Mouse (Mus musculus): ENCODE measurements around the gene Cpz. TPM values are rescaled to one million over a fixed set of nuclear protein-coding genes. Genes with fewer than 3 reads are reported as not detected.

Cpz gene
- polyA plus RNA-seq, 1 experiment from 2014 or later: 3.2 TPM

GRCm38 (mm10) chr5:35551855-35552837 lies 26.6 kb upstream of the Cpz start:
- WGBS: 50% methylated on average over 7 of the region's 7 CpGs
- no peak overlapping the region for H3K9ac ChIP-seq
- H3K9me3 ChIP-seq: no peaks in the 10 kb centered on the region
- H3K27ac ChIP-seq: no peak overlapping the region
- peaks cover 15% of the 10 kb centered on the region for H3K36me3 ChIP-seq
- H3K27me3 ChIP-seq (replicated peaks): no peaks in the 10 kb centered on the region
- no peaks in the 10 kb centered on the region for H3K4me1 ChIP-seq
- H3K4me2 ChIP-seq (replicated peaks): no peak overlapping the region
- ATAC-seq (ENCODE audit: low FRiP score, low read depth): no peak
- H3K4me3 ChIP-seq: no peak overlapping the region

GRCm38 (mm10) chr5:35546127-35546526 lies 20.6 kb upstream of the Cpz start:
- ATAC-seq (ENCODE audit: low FRiP score, low read depth): no peak
- H3K9ac ChIP-seq: no peak overlapping the region
- H3K4me2 ChIP-seq (replicated peaks): no peak overlapping the region
- no peaks in the 10 kb centered on the region for H3K4me1 ChIP-seq
- no peak overlapping the region for H3K27ac ChIP-seq
- H3K4me3 ChIP-seq: no peak overlapping the region
- no peaks in the 10 kb centered on the region for H3K36me3 ChIP-seq
- H3K9me3 ChIP-seq: no peaks in the 10 kb centered on the region
- no peaks in the 10 kb centered on the region for H3K27me3 ChIP-seq (replicated peaks)

- Histone ChIP-seq H3K9me3 (no peaks in the 10 kb centered on the region), H3K9ac (no peak overlapping the region), H3K27ac (no peak overlapping the region), H3K4me3 (no peak overlapping the region), H3K4me1 (no peaks in the 10 kb centered on the region), H3K27me3 (replicated peaks) (no peaks in the 10 kb centered on the region), H3K4me2 (replicated peaks) (no peak overlapping the region), H3K36me3 (no peaks in the 10 kb centered on the region)
- WGBS: 66% methylated on average over 4 of the region's 4 CpGs
- ATAC-seq (ENCODE audit: low FRiP score, low read depth): no peak
Observed at GRCm38 (mm10) chr5:35541059-35541790, 15.7 kb upstream of the Cpz start.

- no peaks in the 10 kb centered on the region for H3K36me3 ChIP-seq
- no peaks in the 10 kb centered on the region for H3K27me3 ChIP-seq (replicated peaks)
- no peaks in the 10 kb centered on the region for H3K4me1 ChIP-seq
- no peaks in the 10 kb centered on the region for H3K9me3 ChIP-seq
- H3K4me3 ChIP-seq: no peak overlapping the region
- 52% methylated on average over 5 of the region's 5 CpGs for WGBS
- ATAC-seq (ENCODE audit: low FRiP score, low read depth): no peak
- no peak overlapping the region for H3K9ac ChIP-seq
- H3K27ac ChIP-seq: no peak overlapping the region
- no peak overlapping the region for H3K4me2 ChIP-seq (replicated peaks)
Observed at GRCm38 (mm10) chr5:35540555-35540954, 15.1 kb upstream of the Cpz start.

- Histone ChIP-seq H3K27ac (no peak overlapping the region), H3K4me3 (no peak overlapping the region), H3K27me3 (replicated peaks) (no peaks in the 10 kb centered on the region), H3K36me3 (no peaks in the 10 kb centered on the region), H3K9ac (no peak overlapping the region), H3K4me2 (replicated peaks) (no peak overlapping the region), H3K4me1 (no peaks in the 10 kb centered on the region), H3K9me3 (no peaks in the 10 kb centered on the region)
- no peak for ATAC-seq (ENCODE audit: low FRiP score, low read depth)
- WGBS: 73% methylated on average over 4 of the region's 4 CpGs
Observed at GRCm38 (mm10) chr5:35539576-35539975, 14.1 kb upstream of the Cpz start.

GRCm38 (mm10) chr5:35538022-35538421 lies 12.5 kb upstream of the Cpz start:
- Histone ChIP-seq H3K36me3 (no peaks in the 10 kb centered on the region), H3K4me3 (no peak overlapping the region), H3K9me3 (no peaks in the 10 kb centered on the region), H3K4me1 (no peaks in the 10 kb centered on the region), H3K9ac (no peak overlapping the region), H3K27me3 (replicated peaks) (no peaks in the 10 kb centered on the region), H3K4me2 (replicated peaks) (no peak overlapping the region), H3K27ac (no peak overlapping the region)
- no peak for ATAC-seq (ENCODE audit: low FRiP score, low read depth)
- 88% methylated on average over 3 of the region's 3 CpGs for WGBS

- 67% methylated on average over 1 of the region's 1 CpGs for WGBS
- ATAC-seq (ENCODE audit: low FRiP score, low read depth): no peak
- H3K27ac ChIP-seq: no peak overlapping the region
Observed at GRCm38 (mm10) chr5:35537474-35537873, 12.0 kb upstream of the Cpz start.

GRCm38 (mm10) chr5:35536271-35536670 lies 10.8 kb upstream of the Cpz start:
- no peak for ATAC-seq (ENCODE audit: low FRiP score, low read depth)
- Histone ChIP-seq H3K4me1 (no peaks in the 10 kb centered on the region), H3K4me2 (replicated peaks) (no peak overlapping the region), H3K4me3 (no peak overlapping the region), H3K27ac (no peak overlapping the region), H3K36me3 (no peaks in the 10 kb centered on the region), H3K9me3 (no peaks in the 10 kb centered on the region), H3K9ac (no peak overlapping the region), H3K27me3 (replicated peaks) (no peaks in the 10 kb centered on the region)
- WGBS: 72% methylated on average over 3 of the region's 3 CpGs

More at GRCm38 (mm10) chr5:35537474-35537873, 12.0 kb upstream of the Cpz start:
- H3K4me3 ChIP-seq: no peak overlapping the region
- no peaks in the 10 kb centered on the region for H3K9me3 ChIP-seq
- no peaks in the 10 kb centered on the region for H3K36me3 ChIP-seq
- H3K4me1 ChIP-seq: no peaks in the 10 kb centered on the region
- H3K27me3 ChIP-seq (replicated peaks): no peaks in the 10 kb centered on the region
- no peak overlapping the region for H3K4me2 ChIP-seq (replicated peaks)
- no peak overlapping the region for H3K9ac ChIP-seq

- Histone ChIP-seq H3K36me3 (no peaks in the 10 kb centered on the region), H3K4me1 (no peaks in the 10 kb centered on the region), H3K4me2 (replicated peaks) (no peak overlapping the region), H3K4me3 (no peak overlapping the region), H3K27me3 (replicated peaks) (0 out of 2 replicates have a peak, but pooled peaks cover under 1% of the 10 kb centered on the region), H3K9ac (no peak overlapping the region), H3K9me3 (no peaks in the 10 kb centered on the region), H3K27ac (no peak overlapping the region)
- ATAC-seq (ENCODE audit: low FRiP score, low read depth): no peak
- 13% methylated on average over 10 of the region's 10 CpGs for WGBS
Observed at GRCm38 (mm10) chr5:35531586-35531985, 6.1 kb upstream of the Cpz start.

GRCm38 (mm10) chr5:35530442-35530841 lies 4.9 kb upstream of the Cpz start:
- Histone ChIP-seq H3K9ac (no peak overlapping the region), H3K36me3 (no peaks in the 10 kb centered on the region), H3K4me2 (replicated peaks) (no peak overlapping the region), H3K9me3 (no peaks in the 10 kb centered on the region), H3K27me3 (replicated peaks) (peaks cover 11% of the 10 kb centered on the region; the same call in 1 of the 2 replicates), H3K4me1 (peaks cover 9% of the 10 kb centered on the region), H3K4me3 (no peak overlapping the region), H3K27ac (no peak overlapping the region)
- 15% methylated on average over 4 of the region's 4 CpGs for WGBS
- no peak for ATAC-seq (ENCODE audit: low FRiP score, low read depth)

GRCm38 (mm10) chr5:35524381-35524780 lies 1.1 kb downstream of the Cpz start:
- 0 out of 2 replicates have a peak overlapping the region, but pooled peaks have one; percentile 66 for H3K4me2 ChIP-seq (replicated peaks)
- H3K36me3 ChIP-seq: no peaks in the 10 kb centered on the region
- H3K27ac ChIP-seq: no peak overlapping the region
- 78% methylated on average over 2 of the region's 2 CpGs for WGBS
- H3K4me3 ChIP-seq: no peak overlapping the region
- peaks cover 27% of the 10 kb centered on the region for H3K27me3 ChIP-seq (replicated peaks)
- H3K4me1 ChIP-seq: peaks cover 18% of the 10 kb centered on the region
- H3K9me3 ChIP-seq: no peaks in the 10 kb centered on the region
- no peak for ATAC-seq (ENCODE audit: low FRiP score, low read depth)
- no peak overlapping the region for H3K9ac ChIP-seq

GRCm38 (mm10) chr5:35523735-35524134 lies 1.8 kb downstream of the Cpz start:
- no peak overlapping the region for H3K4me2 ChIP-seq (replicated peaks)
- peaks cover 18% of the 10 kb centered on the region for H3K4me1 ChIP-seq
- H3K36me3 ChIP-seq: no peaks in the 10 kb centered on the region
- no peaks in the 10 kb centered on the region for H3K9me3 ChIP-seq
- H3K4me3 ChIP-seq: no peak overlapping the region
- no peak for ATAC-seq (ENCODE audit: low FRiP score, low read depth)
- peaks cover 27% of the 10 kb centered on the region for H3K27me3 ChIP-seq (replicated peaks)
- no peak overlapping the region for H3K27ac ChIP-seq
- H3K9ac ChIP-seq: no peak overlapping the region
- WGBS: 1% methylated on average over 5 of the region's 5 CpGs

All from neural tube, embryonic 12.5 days (tissue).